Mouse (Mus musculus) mammary gland, adult 2 months (tissue): ENCODE results near the gene Ddi1. TPM values are rescaled to one million over a fixed set of nuclear protein-coding genes. Genes with fewer than 3 reads are reported as not detected.

ENCODE experiments used
- polyA plus RNA-seq: library from polyadenylated mRNA; depleted of rRNA; stranded (reverse); fragments of >200 nt; gene quantifications from 2 replicates; pipeline ENCODE4 v1.2.3, GENCODE M21; 2012; ENCODE audit warnings: low replicate concordance; rRNA removed

Ddi1 gene
- not detected in 2 replicates for polyA plus RNA-seq

DNA sequence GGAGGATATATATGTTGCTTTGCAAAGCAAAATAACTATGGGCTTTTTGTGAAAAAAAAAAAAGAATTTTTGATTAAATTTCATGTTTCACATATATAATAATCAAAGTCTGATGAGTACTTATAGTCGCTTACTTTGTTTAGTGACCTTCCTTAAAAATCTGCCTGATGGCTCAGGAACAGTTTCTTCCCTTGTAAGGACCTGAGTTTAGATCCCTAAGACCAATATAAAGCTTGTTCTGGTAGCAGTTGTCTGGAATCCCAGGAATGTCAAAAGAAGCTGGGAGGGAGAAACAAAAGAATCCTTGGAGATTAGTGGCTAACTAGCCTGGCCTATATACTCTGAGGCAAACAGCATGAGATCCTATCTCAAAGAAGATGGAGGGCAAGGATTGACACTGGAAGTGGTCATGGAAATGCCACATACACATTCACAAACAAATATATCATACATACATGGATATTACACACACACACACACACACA, at the start of gene Ddi1:
Ddi1 (minus strand) TSS at position 51 of the 485 bp plus-strand sequence.

Other genes with a start within 250 kb of the Ddi1 start
- 2.4 and 6.1 TPM in 2 replicates for gene Pdgfd, start 101.3 kb downstream of the Ddi1 start, polyA plus RNA-seq